Mouse (Mus musculus) cerebellum, adult 2 months (tissue): Measurements from ENCODE around the gene Maats1.

Experiments used
- CTCF ChIP-seq: fragments of 200-500 bp; IDR thresholded peaks from 2 replicates; pipeline ENCODE4 v1.5.1; 2011; ENCODE audit warnings: low read depth, mild to moderate bottlenecking, control low read depth, low read length, moderate library complexity, borderline replicate concordance; ENCODE audit not compliant: insufficient read depth
- POLR2A ChIP-seq: fragments of 200-500 bp; IDR thresholded peaks from 2 replicates; pipeline ENCODE4 v1.6.1; 2011; ENCODE audit warnings: low read length, control low read depth, borderline replicate concordance; ENCODE audit not compliant: insufficient read depth

DNA sequence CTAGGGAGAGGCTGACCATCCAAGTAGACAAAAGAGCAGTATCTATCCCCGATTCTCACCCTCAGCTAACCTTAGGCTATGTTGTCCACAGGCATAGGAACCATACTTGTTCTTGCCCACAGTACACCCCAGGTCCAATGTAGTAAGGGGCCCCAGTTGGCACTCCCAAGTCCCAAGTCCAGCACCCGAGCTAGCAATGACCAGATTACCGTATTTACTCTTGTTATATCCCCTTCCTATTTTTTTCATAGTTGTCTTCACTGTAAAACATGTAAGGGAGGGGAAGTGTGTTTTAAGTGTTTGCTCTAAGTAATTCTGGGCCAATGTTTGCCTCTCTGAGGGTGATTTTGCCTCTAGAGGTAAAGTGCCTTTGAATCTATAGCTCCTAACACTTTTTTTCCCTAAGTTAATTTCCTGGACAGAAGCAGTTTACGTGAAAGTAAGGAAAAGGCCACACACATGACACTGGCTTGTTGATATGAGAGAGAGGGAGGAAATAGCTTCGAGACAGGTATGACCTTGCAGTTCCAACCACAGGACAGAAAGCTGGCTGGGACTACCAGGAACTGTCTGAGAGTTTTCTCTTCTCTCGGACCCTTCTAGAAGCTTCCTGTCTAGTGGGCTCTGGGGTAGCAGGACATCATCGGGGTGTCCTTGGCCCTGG, 47.1 kb downstream of the Maats1 start, which contains the start of gene Nr1i2:
- TF ChIP-seq CTCF = no peak
- TF ChIP-seq POLR2A = no peak
